In the genomic region with DNA sequence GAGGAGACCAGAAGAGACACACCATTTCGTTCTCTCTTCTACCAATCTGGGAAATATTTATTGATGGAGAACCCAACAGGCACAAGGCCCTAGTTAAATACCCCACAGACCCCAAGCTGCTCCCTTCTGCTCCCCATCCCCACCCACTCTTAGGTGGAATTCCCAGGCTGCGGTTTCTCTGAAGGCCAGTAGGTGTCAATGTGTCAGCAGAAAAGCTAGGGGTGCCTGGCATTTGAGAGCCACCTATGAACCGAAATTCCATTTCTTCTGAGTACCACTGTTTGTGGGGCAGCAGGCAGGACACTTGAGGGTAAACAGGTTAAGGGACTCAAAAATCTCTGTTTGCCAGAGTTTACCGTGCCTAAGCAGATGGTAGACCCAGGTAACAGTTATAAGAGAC, we compare ENCODE assay signal across 9 mouse cellular contexts. TPM values are rescaled to one million over a fixed set of nuclear protein-coding genes. Genes with fewer than 3 reads are reported as not detected.
DNase-seq lines count a peak whose midpoint lies in the region.
"Had no signal": no experiment of that assay in that cellular context is flagged by ENCODE, and none has a peak within 500 bp of the region (broad histone marks: within the 10 kb centered on the region; RNA-seq: fewer than 3 reads in every experiment).

No protein-coding gene starts in this region.

- intact Hi-C loops in left cerebral cortex, postnatal 25 days (cut with DNase I): loop anchor here (5.0 kb wide), 1 partner anchor 441 kb away; no protein-coding TSS in a partner anchor

- peak; percentile 20 for DNase-seq in cerebellum, adult 9-11 months
- no peak for DNase-seq in cerebellum, adult 11 months
- DNase-seq in kidney, postnatal 14 days: peak; percentile 53
- DNase-seq in kidney, adult 9 months: no peak
- peak; percentile 55 for DNase-seq in ES-CJ7 (ENCODE audit: low read depth, low spot score)
- DNase-seq in left cerebral cortex, postnatal 25 days (ENCODE audit: low spot score in 2 of 2): peak; percentile 12 to 20
- no peak for DNase-seq in urinary bladder, postnatal 25 days (ENCODE audit: low spot score)
- DNase-seq in ovary, postnatal 10 days (ENCODE audit: low spot score): no peak

RNA-seq across cellular contexts. Expression of a gene that starts 2.2 kb away (rescaled TPM):
- not detected for total RNA-seq in left cerebral cortex, postnatal 25 days (2021)
- total RNA-seq: neutrophil, adult 5-6 weeks had no signal

Comparison
In these comparisons a context has a peak if more than half of its experiments do, and no peak if none do; other contexts are left out.
1. DNase-seq: peak in cerebellum, adult 9-11 months (single experiment), kidney, postnatal 14 days (single experiment), ES-CJ7 (single experiment) and left cerebral cortex, postnatal 25 days (2 of 2); none in cerebellum, adult 11 months (single experiment), kidney, adult 9 months (single experiment), urinary bladder, postnatal 25 days (single experiment) and ovary, postnatal 10 days (single experiment).